Mouse (Mus musculus) bone marrow, adult 2 months (tissue): Measurements from ENCODE around the gene Tsfm. TPM values are rescaled to one million over a fixed set of nuclear protein-coding genes. Genes with fewer than 3 reads are reported as not detected.

Source experiments
- H3K27ac ChIP-seq: fragments of 200-500 bp; 2 replicates; pipeline ENCODE4 v1.5.1; 2012; ENCODE audit warnings: low read depth, mild to moderate bottlenecking, control low read depth, inconsistent platforms, low read length; ENCODE audit not compliant: control insufficient read depth, poor library complexity, insufficient read depth
- H3K4me1 ChIP-seq: fragments of 200-500 bp; 2 replicates; pipeline ENCODE4 v1.6.1; 2011; ENCODE audit warnings: low read length; ENCODE audit not compliant: control insufficient read depth, insufficient read depth
- H3K4me3 ChIP-seq: fragments of 200-500 bp; replicated peaks from 2 replicates; pipeline ENCODE3; 2011; ENCODE audit warnings: mild to moderate bottlenecking, low read depth, low read length, control low read depth; ENCODE audit not compliant: control insufficient read depth
- CTCF ChIP-seq: fragments of 200-500 bp; IDR thresholded peaks from 2 replicates; pipeline ENCODE4 v1.5.1; 2011; ENCODE audit warnings: low read length, control low read depth; ENCODE audit not compliant: control insufficient read depth, insufficient read depth
- POLR2A ChIP-seq: fragments of 200-500 bp; IDR thresholded peaks from 2 replicates; pipeline ENCODE4 v1.6.1; 2011; ENCODE audit warnings: low read depth, mild to moderate bottlenecking, control low read depth, low read length, borderline replicate concordance; ENCODE audit not compliant: control insufficient read depth
- WGBS: fragments of 180-500 bp; shearing (Covaris S2); methylation state at CpG from one replicate; pipeline ENCODE4 v1.1.7; 2018; 5-methylcytosine and 5-hydroxymethylcytosine counted together
- polyA plus RNA-seq: library from polyadenylated mRNA; stranded (reverse); fragments of >200 nt; gene quantifications from 2 replicates; pipeline ENCODE4 v1.2.4, GENCODE M21; 2011; ENCODE audit warnings: low replicate concordance; ENCODE audit not compliant: missing spikeins, insufficient read depth, insufficient read length

Gene Tsfm
- polyA plus RNA-seq: 9.7 and 23.6 TPM in 2 replicates

- WGBS: 4% methylated on average over 56 of the region's 56 CpGs
- TF ChIP-seq CTCF: peak; percentile 97
- peak; percentile 81; the same call in 1 of the 2 replicates for TF ChIP-seq POLR2A
- no peaks in the 10 kb centered on the region for H3K4me1 ChIP-seq
- peak within 1 kb of the TSS; percentile 18; the same call in 1 of the 2 replicates for H3K27ac ChIP-seq
- peak within 1 kb of the TSS; percentile 92 for H3K4me3 ChIP-seq
Measured at GRCm38 (mm10) chr10:127030336-127031296, at the start of gene Tsfm. TSS of gene Tsfm (minus strand) at chr10:127030840.

- Histone ChIP-seq H3K4me3 (no peak overlapping the region), H3K4me1 (no peaks in the 10 kb centered on the region; the same call in 1 of the 2 replicates), H3K27ac (no peak overlapping the region)
- TF ChIP-seq CTCF: no peak
- TF ChIP-seq POLR2A: no peak
- WGBS: 89% methylated on average over 63 of the region's 70 CpGs
Measured at GRCm38 (mm10) chr10:127079665-127080391, 49.2 kb upstream of the Tsfm start.

GRCm38 (mm10) chr10:127078677-127079575 lies 48.3 kb upstream of the Tsfm start:
- H3K4me1 ChIP-seq: no peaks in the 10 kb centered on the region; the same call in 1 of the 2 replicates

GRCm38 (mm10) chr10:127078001-127078676 lies 47.5 kb upstream of the Tsfm start:
- TF ChIP-seq POLR2A (no peak), CTCF (no peak)
- no peak overlapping the region for H3K4me3 ChIP-seq
- WGBS: 73% methylated on average over 12 of the region's 12 CpGs
- no peak overlapping the region for H3K27ac ChIP-seq
- H3K4me1 ChIP-seq: no peaks in the 10 kb centered on the region; the same call in 1 of the 2 replicates

More at GRCm38 (mm10) chr10:127078677-127079575, 48.3 kb upstream of the Tsfm start:
- WGBS: 81% methylated on average over 49 of the region's 49 CpGs
- TF ChIP-seq POLR2A (no peak), CTCF (no peak)
- Histone ChIP-seq H3K4me3 (no peak overlapping the region), H3K27ac (no peak overlapping the region)

GRCm38 (mm10) chr10:127077515-127077914 lies 46.9 kb upstream of the Tsfm start:
- Histone ChIP-seq H3K4me3 (no peak overlapping the region), H3K4me1 (no peaks in the 10 kb centered on the region; the same call in 1 of the 2 replicates), H3K27ac (no peak overlapping the region)
- 80% methylated on average over 10 of the region's 10 CpGs for WGBS
- TF ChIP-seq POLR2A (no peak), CTCF (no peak)

GRCm38 (mm10) chr10:127076082-127076481 lies 45.4 kb upstream of the Tsfm start:
- 7% methylated on average over 4 of the region's 4 CpGs for WGBS
- Histone ChIP-seq H3K4me1 (peaks cover 3% of the 10 kb centered on the region; the same call in 1 of the 2 replicates), H3K4me3 (peak overlapping the region; percentile 87), H3K27ac (peak overlapping the region; percentile 6; the same call in 1 of the 2 replicates)
- TF ChIP-seq CTCF (no peak), POLR2A (no peak)

GRCm38 (mm10) chr10:127075651-127076050 lies 45.0 kb upstream of the Tsfm start:
- no peak for TF ChIP-seq CTCF
- TF ChIP-seq POLR2A: no peak
- Histone ChIP-seq H3K27ac (peak overlapping the region; percentile 35), H3K4me1 (peaks cover 5% of the 10 kb centered on the region; the same call in 1 of the 2 replicates), H3K4me3 (peak overlapping the region; percentile 87)
- 3% methylated on average over 8 of the region's 8 CpGs for WGBS
